Mouse (Mus musculus): ENCODE measurements around the gene Otud7a.

Gene Otud7a

GRCm38 (mm10) chr7:63774291-63774690 lies 329.7 kb downstream of the Otud7a start:
- no peak for DNase-seq (ENCODE audit: low spot score in 2 of 2)

- no peak for DNase-seq (ENCODE audit: low spot score in 2 of 2)
Measured at GRCm38 (mm10) chr7:63777328-63777727, 332.8 kb downstream of the Otud7a start.

DNA sequence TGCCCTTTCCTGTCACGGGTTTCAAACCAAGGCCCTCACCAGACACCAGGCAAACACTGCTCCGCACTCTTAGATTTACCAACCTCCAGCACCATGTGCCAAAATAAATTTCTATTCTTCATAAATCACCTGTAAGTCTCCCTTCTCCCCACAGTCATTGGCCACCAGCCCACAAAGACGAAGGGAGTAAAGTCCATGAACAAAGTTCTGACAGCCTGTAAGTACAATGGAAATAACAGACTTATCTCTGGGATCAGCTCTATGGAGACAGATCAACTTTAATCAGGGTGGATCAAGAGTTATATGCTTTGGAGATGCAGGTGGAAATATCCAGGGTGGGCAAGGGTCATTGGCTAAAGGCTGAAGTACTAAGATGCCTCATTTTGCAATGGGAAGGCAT lies 336.3 kb downstream of the Otud7a start:
- DNase-seq (ENCODE audit: low spot score in 2 of 2) = no peak

DNA sequence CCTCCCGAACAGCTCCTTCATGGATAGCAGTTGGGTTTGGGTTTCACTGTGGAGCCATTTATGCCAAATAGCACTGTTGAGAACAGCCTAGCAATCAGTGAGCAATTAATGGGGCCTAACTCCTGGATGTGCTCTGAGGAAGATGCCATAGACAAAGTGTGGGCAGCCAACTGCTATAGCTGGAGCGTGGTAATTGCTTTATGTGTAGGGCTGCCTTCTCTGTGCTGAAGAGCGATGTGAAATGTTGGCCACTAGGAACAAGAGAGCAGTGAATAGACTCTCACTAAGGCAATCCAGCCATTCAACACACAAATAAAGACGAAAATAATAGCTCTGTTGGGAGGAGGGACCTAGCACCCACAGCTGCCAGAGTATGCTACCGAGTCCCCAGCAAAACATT lies 345.2 kb downstream of the Otud7a start:
- DNase-seq (ENCODE audit: low spot score in 2 of 2) = no peak

- DNase-seq (ENCODE audit: low spot score in 2 of 2) = peak in 1 of 2 experiments; percentile 52
Measured at GRCm38 (mm10) chr7:63796001-63796632, 351.6 kb downstream of the Otud7a start.

DNA sequence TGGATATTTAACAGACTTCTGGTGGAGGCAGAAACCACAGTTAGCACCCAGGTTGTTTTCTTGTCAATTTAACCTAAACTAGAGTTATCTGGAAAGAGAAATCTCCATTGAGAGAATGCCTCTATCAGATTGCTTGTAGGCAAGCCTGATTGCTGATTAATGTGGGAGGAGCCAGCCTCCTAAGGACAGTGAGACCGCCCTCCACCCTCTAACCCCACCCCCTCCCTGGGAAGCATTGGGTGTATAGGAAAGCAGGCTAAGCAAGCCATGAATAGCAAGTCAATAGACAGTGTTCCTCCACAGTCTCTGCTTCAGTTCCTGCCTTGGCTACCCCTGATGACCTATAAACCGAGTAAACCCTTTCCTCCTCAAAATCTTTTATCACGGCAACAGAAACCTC lies 353.9 kb downstream of the Otud7a start:
- DNase-seq (ENCODE audit: low spot score in 2 of 2) = no peak

DNA sequence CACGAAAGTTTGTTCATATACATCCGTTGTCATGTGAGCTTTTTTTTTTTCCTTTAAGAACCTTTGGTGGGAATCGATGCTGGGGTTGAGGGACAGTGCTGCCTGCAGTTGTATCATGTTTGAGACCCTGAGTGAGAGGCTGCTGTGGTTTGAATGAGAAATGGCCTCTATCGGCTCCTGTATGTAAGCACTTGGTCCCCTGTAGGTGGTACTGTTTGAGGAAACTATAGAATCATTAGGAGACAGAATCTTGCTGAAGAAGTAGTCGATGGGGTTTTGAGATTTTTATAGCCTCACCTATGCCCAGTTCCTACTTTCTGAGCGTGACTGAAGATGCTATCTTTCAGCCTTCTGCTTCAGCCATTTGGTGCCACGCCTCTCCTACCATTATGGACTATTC lies 354.8 kb downstream of the Otud7a start:
- DNase-seq (ENCODE audit: low spot score in 2 of 2) = no peak

GRCm38 (mm10) chr7:63802751-63803150 lies 358.2 kb downstream of the Otud7a start:
- DNase-seq (ENCODE audit: low spot score in 2 of 2) = no peak
